Mouse (Mus musculus) cerebellum, postnatal 25 days (tissue): ENCODE measurements around the gene Olfr1239.

Experiments
- DNase-seq, 2 experiments: peaks; one replicate each; pipeline ENCODE4 v3.0.0; 2021; ENCODE audit warnings: mixed read lengths in 2 of 2

The Olfr1239 gene

GRCm38 (mm10) chr2:89420307-89420706 lies at the start of gene Olfr1239:
Olfr1239 (minus strand) TSS chr2:89420407.
- no peak for DNase-seq

- DNase-seq: no peak
These were observed 22.7 kb upstream of the Olfr1239 start, which contains the start of gene Olfr1240 for GRCm38 (mm10) chr2:89442900-89443299. Olfr1240 (minus strand) TSS chr2:89443000.

- DNase-seq: no peak
These were observed 5.7 kb downstream of the Olfr1239 start for GRCm38 (mm10) chr2:89414557-89414956.

- DNase-seq: no peak
These were observed 10.6 kb downstream of the Olfr1239 start, which contains the start of gene Olfr1238 for GRCm38 (mm10) chr2:89409576-89409975. Olfr1238 (minus strand) TSS chr2:89409676.

- no peak for DNase-seq
These were observed 19.3 kb downstream of the Olfr1239 start for GRCm38 (mm10) chr2:89400882-89401281.
